Mouse (Mus musculus): Measurements from ENCODE around the gene Rp9.

Gene Rp9

DNA sequence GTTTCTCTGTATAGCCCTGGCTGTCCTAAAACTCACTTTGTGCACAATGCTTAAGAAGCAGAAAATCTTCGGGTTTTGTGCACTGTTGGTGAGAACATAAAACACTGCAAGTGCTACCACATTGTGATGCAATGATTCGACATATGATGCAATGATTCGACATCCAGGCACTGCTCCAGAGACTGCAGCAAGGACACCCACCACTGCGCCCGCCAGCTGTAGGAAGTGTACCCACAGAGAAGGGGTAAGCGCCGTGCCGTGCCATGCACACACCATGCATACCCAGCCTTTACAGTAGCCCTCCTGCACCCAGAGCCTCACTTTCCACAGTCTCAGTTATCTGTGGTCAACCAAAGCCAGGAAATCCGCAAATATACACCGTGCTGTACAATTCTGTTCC, 102.9 kb downstream of the Rp9 start:
- DNase-seq (ENCODE audit: low read depth): peak; percentile 22

DNA sequence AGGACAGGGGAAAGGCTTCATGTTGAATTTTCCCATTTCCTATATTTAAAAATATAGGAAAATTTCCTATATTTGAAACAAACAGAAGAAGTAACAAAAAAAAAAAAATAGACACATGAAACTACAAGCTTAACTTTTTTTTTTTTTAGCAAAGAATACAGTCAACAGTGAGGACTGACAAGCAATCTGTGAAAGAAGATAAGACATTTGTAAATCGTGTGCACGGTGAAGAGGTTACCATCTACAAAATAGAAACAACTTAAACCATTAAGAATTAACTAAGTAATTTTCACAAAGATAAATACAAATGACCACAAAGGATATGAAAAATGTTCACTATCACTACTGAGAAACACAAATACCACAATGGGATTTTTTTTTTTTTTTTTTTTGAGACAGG, 103.3 kb downstream of the Rp9 start:
- no peak for DNase-seq (ENCODE audit: low read depth)
